Mouse (Mus musculus) hindbrain, embryonic 15.5 days (tissue): ENCODE measurements around the gene Crtc2. TPM values are rescaled to one million over a fixed set of nuclear protein-coding genes. Genes with fewer than 3 reads are reported as not detected.
"Not testable (repeated sequence)": the region's sequence is repeated elsewhere in the genome, so short reads cannot be mapped to it uniquely, and the experiment has no call there.

Experiments used
- ATAC-seq: fragments of 200-750 bp; cut with Nextera tagmentation; 2 replicates; pipeline ENCODE4 v1.8.0; 2017; ENCODE audit warnings: low read depth, moderate number of reproducible peaks, moderate TSS enrichment; ENCODE audit not compliant: low FRiP score
- H3K27ac ChIP-seq: fragments of 300-500 bp; sonication (generic); replicated peaks from 2 replicates; pipeline ENCODE4 v1.5.1; 2015; ENCODE audit warnings: mild to moderate bottlenecking, inconsistent platforms
- H3K27me3 ChIP-seq: fragments of 300-500 bp; sonication (generic); 2 replicates; pipeline ENCODE4 v1.6.1; 2015; ENCODE audit warnings: control low read depth, inconsistent platforms
- H3K36me3 ChIP-seq: fragments of 300-500 bp; sonication (generic); 2 replicates; pipeline ENCODE4 v1.6.1; 2015; ENCODE audit warnings: control low read depth, inconsistent platforms
- H3K4me1 ChIP-seq: fragments of 300-500 bp; sonication (generic); replicated peaks from 2 replicates; pipeline ENCODE4 v1.6.1; 2015; ENCODE audit warnings: control low read depth, inconsistent platforms
- H3K4me2 ChIP-seq: fragments of 300-500 bp; sonication (generic); 2 replicates; pipeline ENCODE4 v1.6.1; 2015; ENCODE audit warnings: moderate library complexity, mild to moderate bottlenecking, inconsistent platforms
- H3K4me3 ChIP-seq: fragments of 300-500 bp; sonication (generic); 2 replicates; pipeline ENCODE4 v1.5.1; 2015; ENCODE audit warnings: mild to moderate bottlenecking, inconsistent platforms
- H3K9ac ChIP-seq: fragments of 300-500 bp; sonication (generic); 2 replicates; pipeline ENCODE4 v1.6.1; 2015; ENCODE audit warnings: inconsistent platforms
- H3K9me3 ChIP-seq: fragments of 300-500 bp; sonication (generic); 2 replicates; pipeline ENCODE4 v1.6.1; 2016; ENCODE audit warnings: control low read depth, inconsistent platforms
- WGBS: fragments of 180-500 bp; shearing (Covaris S2); methylation state at CpG from one replicate; pipeline ENCODE4 v1.1.7; 2015; 5-methylcytosine and 5-hydroxymethylcytosine counted together
- polyA plus RNA-seq: library from polyadenylated mRNA; unstranded; fragments of >200 nt; fragmentation: Nextera tagmentation; extraction: Ambion mirVana; gene quantifications from 2 replicates; pipeline ENCODE4 v1.2.1, GENCODE M21; 2015

Crtc2 gene
- polyA plus RNA-seq, 1 experiment from 2014 or later: 25.6 TPM

DNA sequence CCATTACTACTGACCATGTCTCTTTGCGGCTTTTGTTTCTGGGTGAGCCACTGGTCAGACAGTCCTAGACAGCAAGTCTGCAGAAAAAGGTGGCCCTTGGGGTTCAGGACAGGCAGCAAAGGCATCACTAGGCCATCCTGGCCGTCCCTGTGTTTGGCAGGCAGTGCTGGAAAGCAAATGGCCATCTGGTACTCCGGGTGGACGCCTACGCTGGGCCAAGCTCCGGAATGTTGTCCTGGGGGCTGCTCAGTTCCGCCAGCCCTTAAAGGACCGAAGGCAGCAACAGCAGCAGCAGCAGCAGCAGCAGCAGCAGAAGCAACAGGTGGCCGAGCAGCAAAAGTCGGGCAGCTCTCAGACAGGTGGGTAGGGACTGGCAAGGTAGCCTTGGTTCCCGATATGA is 21.3 kb downstream of the Crtc2 start:
- 91% methylated on average over 11 of the region's 11 CpGs for WGBS
- no peak for ATAC-seq
- Histone ChIP-seq H3K9ac (no peak overlapping the region), H3K4me3 (no peak overlapping the region), H3K9me3 (no peaks in the 10 kb centered on the region), H3K4me2 (no peak overlapping the region), H3K36me3 (peaks cover 42% of the 10 kb centered on the region), H3K27ac (no peak overlapping the region), H3K27me3 (no peaks in the 10 kb centered on the region), H3K4me1 (no peaks in the 10 kb centered on the region)

GRCm38 (mm10) chr3:90276858-90277257 is 22.9 kb downstream of the Crtc2 start:
- no peak overlapping the region for H3K9ac ChIP-seq
- ATAC-seq: no peak
- WGBS: 56% methylated on average over 15 of the region's 16 CpGs

DNA sequence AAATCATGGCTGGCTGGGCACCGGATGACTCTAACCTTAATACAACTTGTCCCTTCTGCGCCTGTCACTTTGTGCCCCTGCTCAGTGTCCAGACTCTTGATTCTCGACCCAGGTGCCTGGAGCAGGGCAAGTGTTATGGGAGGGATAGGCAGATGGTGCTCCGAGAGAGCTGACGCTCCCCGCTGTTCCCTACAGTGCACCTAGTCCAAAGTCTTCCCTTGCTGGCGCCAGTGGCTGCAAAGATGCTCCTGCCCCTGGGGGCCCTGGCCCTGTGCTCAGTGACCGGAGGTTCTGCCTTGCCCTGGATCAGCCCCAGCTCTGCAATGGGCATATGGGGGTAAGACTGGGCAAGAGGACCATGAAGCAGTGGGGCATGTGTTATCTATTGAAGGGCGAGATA is 23.8 kb downstream of the Crtc2 start:
- no peak overlapping the region for H3K4me2 ChIP-seq
- no peaks in the 10 kb centered on the region for H3K9me3 ChIP-seq
- H3K9ac ChIP-seq: no peak overlapping the region
- peaks cover 45% of the 10 kb centered on the region for H3K36me3 ChIP-seq
- ATAC-seq: no peak
- no peak overlapping the region for H3K27ac ChIP-seq
- no peaks in the 10 kb centered on the region for H3K27me3 ChIP-seq
- WGBS: 92% methylated on average over 9 of the region's 9 CpGs
- H3K4me3 ChIP-seq: no peak overlapping the region
- no peaks in the 10 kb centered on the region for H3K4me1 ChIP-seq

More at GRCm38 (mm10) chr3:90276858-90277257, 22.9 kb downstream of the Crtc2 start:
- Histone ChIP-seq H3K4me2 (no peak overlapping the region), H3K4me3 (no peak overlapping the region), H3K27me3 (no peaks in the 10 kb centered on the region), H3K36me3 (peaks cover 52% of the 10 kb centered on the region), H3K9me3 (no peaks in the 10 kb centered on the region), H3K27ac (no peak overlapping the region), H3K4me1 (no peaks in the 10 kb centered on the region)

GRCm38 (mm10) chr3:90278211-90278610 is 24.2 kb downstream of the Crtc2 start:
- Histone ChIP-seq H3K9ac (no peak overlapping the region), H3K36me3 (peaks cover 43% of the 10 kb centered on the region), H3K27me3 (no peaks in the 10 kb centered on the region), H3K4me3 (no peak overlapping the region), H3K9me3 (no peaks in the 10 kb centered on the region), H3K4me2 (no peak overlapping the region), H3K27ac (no peak overlapping the region), H3K4me1 (no peaks in the 10 kb centered on the region)
- 97% methylated on average over 10 of the region's 10 CpGs for WGBS
- no peak for ATAC-seq

GRCm38 (mm10) chr3:90279216-90279615 is 25.3 kb downstream of the Crtc2 start:
- Histone ChIP-seq H3K9me3 (no peaks in the 10 kb centered on the region), H3K4me3 (no peak overlapping the region), H3K36me3 (peaks cover 34% of the 10 kb centered on the region), H3K27me3 (no peaks in the 10 kb centered on the region), H3K9ac (no peak overlapping the region), H3K27ac (no peak overlapping the region), H3K4me1 (no peaks in the 10 kb centered on the region), H3K4me2 (no peak overlapping the region)
- 93% methylated on average over 9 of the region's 9 CpGs for WGBS
- ATAC-seq: no peak

DNA sequence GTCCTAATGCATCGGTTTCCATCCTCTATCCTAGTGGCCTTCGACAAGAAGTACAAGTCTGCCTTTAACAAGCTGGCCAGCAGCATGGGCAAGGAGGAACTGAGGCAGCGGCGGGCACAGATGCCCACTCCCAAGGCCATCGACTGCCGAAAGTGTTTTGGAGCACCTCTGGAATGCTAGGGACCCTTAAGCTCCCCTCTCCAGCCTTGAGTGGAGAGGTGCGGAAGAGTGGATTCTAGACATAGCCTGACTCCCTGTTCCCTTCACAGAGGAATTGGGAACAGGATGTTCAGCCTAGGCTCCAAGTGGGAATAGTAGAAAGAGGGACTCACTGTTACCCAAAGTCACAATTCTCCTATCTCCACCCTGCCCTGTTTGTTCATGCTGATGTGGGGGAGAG is 25.8 kb downstream of the Crtc2 start:
- no peak for ATAC-seq
- H3K9me3 ChIP-seq: no peaks in the 10 kb centered on the region
- H3K27me3 ChIP-seq: no peaks in the 10 kb centered on the region
- no peak overlapping the region for H3K9ac ChIP-seq
- 98% methylated on average over 7 of the region's 7 CpGs for WGBS
- no peak overlapping the region for H3K27ac ChIP-seq
- no peak overlapping the region for H3K4me3 ChIP-seq
- no peaks in the 10 kb centered on the region for H3K4me1 ChIP-seq
- peaks cover 32% of the 10 kb centered on the region for H3K36me3 ChIP-seq
- no peak overlapping the region for H3K4me2 ChIP-seq

GRCm38 (mm10) chr3:90280708-90281107 is 26.7 kb downstream of the Crtc2 start:
- WGBS: 90% methylated on average over 9 of the region's 9 CpGs
- H3K4me3 ChIP-seq: no peak overlapping the region
- H3K9me3 ChIP-seq: no peaks in the 10 kb centered on the region
- ATAC-seq: no peak
- H3K36me3 ChIP-seq: peaks cover 32% of the 10 kb centered on the region
- H3K27me3 ChIP-seq: no peaks in the 10 kb centered on the region
- H3K4me1 ChIP-seq: no peaks in the 10 kb centered on the region
- H3K4me2 ChIP-seq: no peak overlapping the region
- no peak overlapping the region for H3K9ac ChIP-seq
- H3K27ac ChIP-seq: no peak overlapping the region

GRCm38 (mm10) chr3:90284150-90284549 is 30.2 kb downstream of the Crtc2 start:
- H3K9me3 ChIP-seq: no peaks in the 10 kb centered on the region
- no peak overlapping the region for H3K4me2 ChIP-seq
- no peaks in the 10 kb centered on the region for H3K4me1 ChIP-seq
- H3K27ac ChIP-seq: no peak overlapping the region
- no peak overlapping the region for H3K9ac ChIP-seq
- H3K4me3 ChIP-seq: no peak overlapping the region
- ATAC-seq: no peak
- peaks cover 20% of the 10 kb centered on the region for H3K36me3 ChIP-seq
- 97% methylated on average over 2 of the region's 2 CpGs for WGBS
- no peaks in the 10 kb centered on the region for H3K27me3 ChIP-seq

DNA sequence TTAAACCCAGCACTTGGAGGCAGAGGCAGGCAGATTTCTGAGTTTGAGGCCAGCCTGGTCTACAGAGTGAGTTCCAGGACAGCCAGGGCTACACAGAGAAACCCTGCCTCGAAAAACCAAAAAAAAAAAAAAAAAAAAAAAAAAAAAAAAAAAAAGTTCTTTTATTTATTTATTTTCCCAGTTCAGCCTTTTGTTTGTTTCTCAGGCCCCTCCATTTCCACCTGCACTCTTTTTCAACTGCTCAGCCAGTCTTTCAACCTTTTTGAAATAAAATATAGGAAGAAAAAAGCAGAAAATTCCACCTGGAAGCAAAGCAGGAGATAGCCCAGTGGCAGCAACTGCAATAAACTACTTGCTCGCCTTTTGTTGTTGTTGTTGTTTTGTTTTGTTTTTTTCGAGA is 35.4 kb downstream of the Crtc2 start:
- not testable (repeated sequence) for H3K4me2 ChIP-seq, ATAC-seq, H3K9ac ChIP-seq, H3K4me3 ChIP-seq, H3K27me3 ChIP-seq, H3K9me3 ChIP-seq, H3K27ac ChIP-seq, H3K36me3 ChIP-seq
- H3K4me1 ChIP-seq: peaks cover 11% of the 10 kb centered on the region
- 67% methylated on average over 3 of the region's 3 CpGs for WGBS

DNA sequence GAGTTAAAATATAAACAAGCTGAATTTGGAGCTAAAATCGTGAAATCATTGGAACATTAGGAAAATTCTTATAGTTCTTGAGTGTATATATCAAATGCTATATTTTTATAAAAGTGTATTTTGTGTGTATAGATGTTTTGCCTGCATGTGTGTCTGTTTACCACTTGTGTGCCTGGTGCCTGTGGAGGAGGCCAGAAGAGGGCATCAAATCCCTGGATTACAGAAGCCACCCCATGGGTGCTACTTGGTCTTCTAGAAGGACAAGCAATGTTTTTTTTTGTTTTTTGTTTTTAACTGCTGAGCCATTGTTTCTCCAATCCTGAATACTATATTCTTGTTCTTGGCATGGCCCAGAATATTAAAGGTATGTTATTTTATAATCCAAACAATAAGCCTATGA is 36.6 kb downstream of the Crtc2 start:
- no peak overlapping the region for H3K27ac ChIP-seq
- no peak for ATAC-seq
- H3K4me1 ChIP-seq: peaks cover 23% of the 10 kb centered on the region
- H3K9me3 ChIP-seq: no peaks in the 10 kb centered on the region
- H3K9ac ChIP-seq: no peak overlapping the region
- H3K36me3 ChIP-seq: no peaks in the 10 kb centered on the region
- H3K27me3 ChIP-seq: no peaks in the 10 kb centered on the region
- H3K4me3 ChIP-seq: no peak overlapping the region
- no peak overlapping the region for H3K4me2 ChIP-seq
- 96% methylated on average over 1 of the region's 1 CpGs for WGBS

GRCm38 (mm10) chr3:90291982-90292344 is 38.0 kb downstream of the Crtc2 start:
- H3K27ac ChIP-seq: peak overlapping the region; percentile 97
- H3K36me3 ChIP-seq: no peaks in the 10 kb centered on the region
- no peaks in the 10 kb centered on the region for H3K9me3 ChIP-seq
- peak overlapping the region; percentile 66 for H3K4me2 ChIP-seq
- no peaks in the 10 kb centered on the region for H3K27me3 ChIP-seq
- no peak for ATAC-seq
- peaks cover 29% of the 10 kb centered on the region for H3K4me1 ChIP-seq
- H3K4me3 ChIP-seq: peak overlapping the region; percentile 66
- WGBS: 37% methylated on average over 2 of the region's 2 CpGs
- H3K9ac ChIP-seq: peak overlapping the region; percentile 76

- Histone ChIP-seq H3K4me2 (peak within 1 kb of the TSS; percentile 83), H3K4me1 (peaks cover 29% of the 10 kb centered on the region), H3K36me3 (no peaks in the 10 kb centered on the region), H3K27ac (peak within 1 kb of the TSS; percentile 97), H3K27me3 (no peaks in the 10 kb centered on the region), H3K9ac (peak within 1 kb of the TSS; percentile 95), H3K9me3 (no peaks in the 10 kb centered on the region), H3K4me3 (peak within 1 kb of the TSS; percentile 66)
- under 1% methylated on average over 41 of the region's 47 CpGs for WGBS
- peak; percentile 99 for ATAC-seq
Measured at GRCm38 (mm10) chr3:90292345-90293275, 38.6 kb downstream of the Crtc2 start, which contains the start of gene Gatad2b. Gatad2b (plus strand) TSS chr3:90293178.
